Mouse (Mus musculus): ENCODE results near the gene Rps6kl1. TPM values are rescaled to one million over a fixed set of nuclear protein-coding genes. Genes with fewer than 3 reads are reported as not detected.

Rps6kl1 gene
- polyA plus RNA-seq, 1 experiment: 1.4 TPM

- WGBS: 6% methylated on average over 32 of the region's 32 CpGs
- Histone ChIP-seq H3K4me3 (replicated peaks; ENCODE audit: extremely low read depth, low read depth, low read length) (peak overlapping the region; percentile 31), H3K4me1 (ENCODE audit: control insufficient read depth, insufficient read depth, low read length) (peaks cover 6% of the 10 kb centered on the region; the same call in 1 of the 2 replicates)
- DNase-seq: no peak
- TF ChIP-seq CTCF (IDR thresholded peaks at IDR 0.05; ENCODE audit: insufficient read depth, low read length) (no peak), POLR2A (IDR thresholded peaks at IDR 0.05; ENCODE audit: borderline replicate concordance, extremely low read depth, low read depth, low read length) (peak; percentile 29; the same call in 1 of the 2 replicates)
Observed at GRCm38 (mm10) chr12:85176846-85177523, 25.9 kb upstream of the Rps6kl1 start.

DNA sequence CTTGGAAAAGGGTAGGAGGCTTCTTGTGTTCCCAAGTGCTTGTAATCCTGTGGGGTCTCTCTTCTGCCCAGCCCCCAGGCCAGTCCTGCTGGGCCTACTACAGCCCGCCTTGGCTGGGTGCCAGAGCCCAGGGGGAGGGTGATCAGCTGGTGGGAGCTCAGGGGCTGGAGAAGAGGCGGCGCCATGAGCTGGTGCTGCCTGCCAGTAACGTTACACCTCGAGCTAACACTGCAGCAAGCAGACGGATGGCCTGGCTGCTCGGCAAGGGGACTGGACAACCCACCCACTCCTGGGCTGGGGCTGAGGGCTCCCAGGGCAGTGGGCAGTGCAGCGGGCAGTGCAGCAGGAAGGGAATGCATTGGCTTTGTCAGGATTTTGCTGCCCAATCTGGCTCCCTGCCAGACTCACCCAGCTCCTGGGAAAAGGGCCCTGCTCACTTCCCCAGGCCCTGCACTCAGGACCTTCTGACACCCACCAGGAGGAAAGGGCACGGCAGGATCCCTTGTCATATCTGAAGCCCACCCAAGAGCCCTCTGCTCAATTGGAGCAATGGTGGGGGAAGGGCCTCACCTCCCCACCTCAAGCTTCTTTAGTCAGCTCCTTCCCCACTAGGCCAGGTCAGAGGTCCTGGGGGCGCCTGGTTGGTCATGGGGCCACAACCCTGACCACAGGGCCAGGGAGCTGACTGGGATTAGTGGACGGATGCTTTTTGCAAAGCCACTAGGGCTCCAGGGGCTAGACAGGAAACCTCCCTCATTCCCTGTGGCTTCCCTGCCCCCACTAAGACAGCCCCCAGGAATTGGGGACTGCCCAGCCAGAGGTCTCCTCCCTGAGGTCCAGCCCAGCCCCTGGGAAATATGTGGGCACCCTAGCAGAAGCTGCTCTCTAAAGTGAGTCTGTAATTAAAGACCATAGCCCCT lies 25.1 kb upstream of the Rps6kl1 start:
- 51% methylated on average over 11 of the region's 11 CpGs for WGBS
- no peak for TF ChIP-seq CTCF (IDR thresholded peaks at IDR 0.05; ENCODE audit: insufficient read depth, low read length)
- no peak for TF ChIP-seq POLR2A (IDR thresholded peaks at IDR 0.05; ENCODE audit: borderline replicate concordance, extremely low read depth, low read depth, low read length)
- Histone ChIP-seq H3K4me1 (ENCODE audit: control insufficient read depth, insufficient read depth, low read length) (peaks cover 6% of the 10 kb centered on the region; the same call in 1 of the 2 replicates), H3K4me3 (replicated peaks; ENCODE audit: extremely low read depth, low read depth, low read length) (peak overlapping the region; percentile 34)
- DNase-seq: no peak

DNA sequence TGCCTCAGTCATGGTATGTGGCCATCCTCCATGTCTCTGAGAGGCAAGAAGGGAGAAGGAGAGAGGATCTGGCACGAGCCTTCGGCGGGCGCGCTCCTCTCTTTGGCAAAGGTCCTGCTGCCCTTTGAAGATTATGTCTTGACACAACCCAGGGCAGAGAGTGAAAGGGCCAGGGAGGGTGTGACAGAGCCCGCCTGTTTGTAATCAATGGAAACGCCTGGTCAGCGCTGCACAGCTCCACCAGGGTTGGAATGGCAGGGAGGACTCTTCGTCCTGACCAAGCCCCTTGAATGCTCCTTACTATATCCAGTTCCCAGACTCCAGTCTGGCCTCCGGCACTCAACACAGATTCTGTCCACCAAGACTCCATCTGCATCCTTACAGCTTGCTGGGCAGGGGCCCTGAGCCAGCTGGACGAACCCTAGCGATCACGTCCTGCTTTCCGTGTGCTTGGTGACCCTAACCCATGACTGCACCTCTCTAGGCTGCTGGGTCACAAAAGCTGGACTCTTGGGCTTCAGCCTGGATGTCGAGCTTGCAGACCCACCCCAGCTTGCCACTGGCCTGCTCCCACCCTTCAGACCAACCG lies 24.1 kb upstream of the Rps6kl1 start:
- Histone ChIP-seq H3K4me1 (ENCODE audit: control insufficient read depth, insufficient read depth, low read length) (peaks cover 6% of the 10 kb centered on the region; the same call in 1 of the 2 replicates), H3K4me3 (replicated peaks; ENCODE audit: extremely low read depth, low read depth, low read length) (no peak overlapping the region)
- DNase-seq: no peak
- TF ChIP-seq POLR2A (IDR thresholded peaks at IDR 0.05; ENCODE audit: borderline replicate concordance, extremely low read depth, low read depth, low read length): no peak
- no peak for TF ChIP-seq CTCF (IDR thresholded peaks at IDR 0.05; ENCODE audit: insufficient read depth, low read length)
- 49% methylated on average over 16 of the region's 16 CpGs for WGBS

DNA sequence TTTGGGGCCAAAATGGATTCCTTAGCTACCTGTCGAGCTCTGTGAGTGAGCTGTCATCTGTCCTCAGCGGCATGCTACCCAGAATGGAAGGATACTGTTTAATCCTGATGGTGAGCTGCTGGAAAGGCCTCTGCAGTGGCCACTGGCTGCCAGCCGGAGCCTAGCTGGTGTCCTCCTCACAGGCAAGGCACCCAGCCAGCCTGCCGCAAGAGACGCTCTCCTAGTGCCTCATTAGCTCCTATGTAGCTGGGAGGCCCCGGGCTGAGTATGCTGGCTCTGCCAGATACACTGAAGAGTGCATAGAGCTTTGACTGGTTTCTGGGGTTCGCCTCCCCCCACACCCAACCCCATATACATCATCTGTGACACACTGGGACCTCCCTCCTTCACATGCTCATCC lies 23.0 kb upstream of the Rps6kl1 start:
- TF ChIP-seq POLR2A (IDR thresholded peaks at IDR 0.05; ENCODE audit: borderline replicate concordance, extremely low read depth, low read depth, low read length): no peak
- TF ChIP-seq CTCF (IDR thresholded peaks at IDR 0.05; ENCODE audit: insufficient read depth, low read length): no peak
- no peak for DNase-seq
- H3K4me3 ChIP-seq (replicated peaks; ENCODE audit: extremely low read depth, low read depth, low read length): no peak overlapping the region
- peaks cover 6% of the 10 kb centered on the region; the same call in 1 of the 2 replicates for H3K4me1 ChIP-seq (ENCODE audit: control insufficient read depth, insufficient read depth, low read length)
- 74% methylated on average over 7 of the region's 7 CpGs for WGBS

DNA sequence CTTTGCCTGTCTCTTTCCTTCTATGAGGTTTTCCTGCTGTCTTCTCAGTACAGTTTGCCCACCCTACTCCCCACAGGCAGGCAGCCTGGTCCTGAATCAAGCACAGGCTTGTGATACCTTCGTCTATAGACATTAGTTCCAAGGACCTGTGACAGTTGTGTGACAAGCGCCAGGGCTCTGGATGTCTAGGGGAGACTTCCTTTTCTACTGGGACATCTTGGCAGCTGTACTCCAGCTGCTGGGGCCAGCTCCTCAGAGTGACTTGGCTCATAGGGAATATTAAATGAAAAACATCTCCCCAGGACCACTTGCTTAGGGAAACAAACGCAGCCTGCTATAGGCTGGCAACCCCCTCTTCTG lies 19.9 kb upstream of the Rps6kl1 start:
- WGBS: 71% methylated on average over 3 of the region's 3 CpGs
- TF ChIP-seq POLR2A (IDR thresholded peaks at IDR 0.05; ENCODE audit: borderline replicate concordance, extremely low read depth, low read depth, low read length): no peak
- Histone ChIP-seq H3K4me1 (ENCODE audit: control insufficient read depth, insufficient read depth, low read length) (no peaks in the 10 kb centered on the region), H3K4me3 (replicated peaks; ENCODE audit: extremely low read depth, low read depth, low read length) (no peak overlapping the region)
- DNase-seq: no peak

DNA sequence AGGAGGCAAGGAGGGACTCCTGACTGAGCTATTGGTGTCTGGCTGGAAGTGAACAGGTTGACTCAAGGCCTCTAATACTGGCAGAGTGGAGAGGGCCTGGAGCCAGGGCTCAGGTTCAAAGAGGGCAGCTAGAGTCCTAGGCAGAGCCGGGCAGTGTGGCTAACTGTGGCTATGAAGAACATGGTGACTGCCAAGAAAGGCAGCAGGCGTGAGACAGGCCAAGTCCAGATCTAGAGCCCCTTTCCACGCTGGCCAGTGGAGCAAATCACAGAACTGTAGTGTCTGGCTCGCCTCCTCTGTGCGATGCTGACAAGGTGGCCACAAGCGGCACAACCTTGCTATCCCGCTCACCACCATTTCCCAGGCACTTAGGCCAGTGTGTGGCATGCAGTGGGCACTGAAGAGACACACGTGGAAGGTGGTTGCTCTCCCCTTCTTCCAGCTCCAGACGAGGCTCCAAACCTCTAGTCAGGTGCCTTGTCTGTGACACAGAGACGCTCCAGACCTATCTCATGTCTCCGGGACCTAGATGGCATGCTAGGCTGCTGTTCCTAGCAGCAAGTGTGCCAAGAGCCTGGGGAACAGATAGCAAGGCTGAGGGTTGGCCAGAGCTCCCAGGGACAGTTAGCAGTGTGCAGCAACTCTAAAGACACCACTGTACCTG lies 19.4 kb upstream of the Rps6kl1 start:
- no peak overlapping the region for H3K4me3 ChIP-seq (replicated peaks; ENCODE audit: extremely low read depth, low read depth, low read length)
- WGBS: 84% methylated on average over 11 of the region's 11 CpGs
- TF ChIP-seq CTCF (IDR thresholded peaks at IDR 0.05; ENCODE audit: insufficient read depth, low read length): no peak
- TF ChIP-seq POLR2A (IDR thresholded peaks at IDR 0.05; ENCODE audit: borderline replicate concordance, extremely low read depth, low read depth, low read length): no peak
- no peaks in the 10 kb centered on the region for H3K4me1 ChIP-seq (ENCODE audit: control insufficient read depth, insufficient read depth, low read length)
- no peak for DNase-seq

DNA sequence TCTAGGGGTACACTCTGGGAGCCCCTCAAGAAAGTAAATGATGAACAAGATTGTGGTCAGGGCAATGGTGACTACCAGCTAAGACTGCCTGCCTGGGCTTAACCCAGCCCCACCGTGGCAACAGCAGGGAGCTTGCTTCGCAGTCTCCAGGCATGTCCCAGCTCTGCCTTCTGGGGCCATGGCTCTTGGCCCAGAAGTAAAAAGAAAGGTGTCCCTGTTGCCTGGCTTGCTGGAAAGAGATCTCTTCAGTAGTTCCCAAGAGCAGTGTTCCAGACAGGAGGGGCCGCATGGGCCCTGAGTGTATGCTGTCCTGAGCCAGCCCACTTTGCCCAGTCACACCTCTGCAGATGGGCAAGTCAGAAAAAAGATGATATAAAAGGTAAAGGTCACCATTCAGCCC lies 18.8 kb upstream of the Rps6kl1 start:
- Histone ChIP-seq H3K4me3 (replicated peaks; ENCODE audit: extremely low read depth, low read depth, low read length) (no peak overlapping the region), H3K4me1 (ENCODE audit: control insufficient read depth, insufficient read depth, low read length) (no peaks in the 10 kb centered on the region)
- no peak for TF ChIP-seq CTCF (IDR thresholded peaks at IDR 0.05; ENCODE audit: insufficient read depth, low read length)
- DNase-seq: no peak
- WGBS: 59% methylated on average over 3 of the region's 3 CpGs

GRCm38 (mm10) chr12:85169117-85169858 lies 18.2 kb upstream of the Rps6kl1 start:
- Histone ChIP-seq H3K4me1 (ENCODE audit: control insufficient read depth, insufficient read depth, low read length) (no peaks in the 10 kb centered on the region), H3K4me3 (replicated peaks; ENCODE audit: extremely low read depth, low read depth, low read length) (no peak overlapping the region)
- DNase-seq: peak; percentile 81
- peak; percentile 77 for TF ChIP-seq CTCF (IDR thresholded peaks at IDR 0.05; ENCODE audit: insufficient read depth, low read length)
- no peak for TF ChIP-seq POLR2A (IDR thresholded peaks at IDR 0.05; ENCODE audit: borderline replicate concordance, extremely low read depth, low read depth, low read length)
- 26% methylated on average over 27 of the region's 27 CpGs for WGBS

GRCm38 (mm10) chr12:85166631-85167030 lies 15.6 kb upstream of the Rps6kl1 start:
- no peaks in the 10 kb centered on the region for H3K4me1 ChIP-seq (ENCODE audit: control insufficient read depth, insufficient read depth, low read length)
- no peak overlapping the region for H3K4me3 ChIP-seq (replicated peaks; ENCODE audit: extremely low read depth, low read depth, low read length)
- no peak for DNase-seq
- WGBS: 94% methylated on average over 9 of the region's 9 CpGs
- TF ChIP-seq POLR2A (IDR thresholded peaks at IDR 0.05; ENCODE audit: borderline replicate concordance, extremely low read depth, low read depth, low read length): no peak
- TF ChIP-seq CTCF (IDR thresholded peaks at IDR 0.05; ENCODE audit: insufficient read depth, low read length): no peak

Data from lung, adult 2 months (tissue).